Mouse (Mus musculus): Measurements from ENCODE around the gene Trim80. TPM values are rescaled to one million over a fixed set of nuclear protein-coding genes. Genes with fewer than 3 reads are reported as not detected.

Gene Trim80
- polyA plus RNA-seq, 1 experiment from 2014 or later = 0.19 TPM

DNA sequence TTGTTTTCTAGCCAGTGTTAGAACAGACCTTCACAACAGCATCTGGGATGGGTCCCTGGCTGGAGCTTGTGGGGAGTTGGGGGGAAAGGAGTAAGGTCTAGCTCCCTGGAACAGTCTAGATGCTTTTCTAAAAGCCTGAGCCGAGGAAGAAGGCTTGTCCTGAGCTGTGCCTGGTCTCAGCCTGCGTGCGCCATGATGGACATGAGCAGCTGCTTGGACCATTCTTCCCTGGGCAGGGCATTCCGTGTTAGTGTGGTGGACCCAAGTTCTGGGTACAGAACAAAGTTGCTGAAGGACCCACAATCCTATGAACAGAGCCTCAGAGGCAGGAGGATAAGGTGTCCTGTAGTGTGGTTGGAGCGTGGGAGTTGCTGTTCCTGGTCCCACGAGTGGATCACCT, 9.8 kb upstream of the Trim80 start:
- Histone ChIP-seq H3K36me3 (peaks cover 64% of the 10 kb centered on the region), H3K4me2 (no peak overlapping the region), H3K27me3 (replicated peaks) (no peaks in the 10 kb centered on the region), H3K27ac (ENCODE audit: poor library complexity, severe bottlenecking) (no peak overlapping the region), H3K4me3 (no peak overlapping the region), H3K9ac (no peak overlapping the region), H3K9me3 (replicated peaks) (no peaks in the 10 kb centered on the region), H3K4me1 (replicated peaks) (peaks cover 19% of the 10 kb centered on the region)
- no peak for ATAC-seq (ENCODE audit: insufficient number of reproducible peaks, low FRiP score)
- 92% methylated on average over 6 of the region's 6 CpGs for WGBS

DNA sequence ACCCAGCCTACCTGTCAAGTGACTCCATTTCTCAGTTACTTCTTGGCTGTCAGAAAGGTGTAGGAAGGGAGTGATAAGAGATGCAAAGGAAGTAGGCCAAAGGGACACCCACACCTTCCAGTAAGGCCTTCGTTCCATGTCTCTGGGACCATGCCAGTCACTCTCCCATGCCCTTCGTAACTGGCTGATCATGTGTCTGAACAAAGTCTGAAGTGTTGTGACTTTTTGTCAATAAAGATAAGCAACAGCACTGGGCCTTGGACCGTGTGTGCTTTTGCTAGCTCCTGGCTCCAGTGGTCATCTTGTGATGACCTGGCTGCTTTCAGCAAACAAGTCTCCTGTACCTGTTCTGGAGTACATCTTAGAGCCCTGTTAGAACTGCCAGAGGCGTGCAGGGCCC, 7.5 kb upstream of the Trim80 start:
- 68% methylated on average over 4 of the region's 4 CpGs for WGBS
- H3K27me3 ChIP-seq (replicated peaks) = no peaks in the 10 kb centered on the region
- no peaks in the 10 kb centered on the region for H3K9me3 ChIP-seq (replicated peaks)
- H3K9ac ChIP-seq = no peak overlapping the region
- no peak overlapping the region for H3K4me3 ChIP-seq
- peaks cover 46% of the 10 kb centered on the region for H3K36me3 ChIP-seq
- ATAC-seq (ENCODE audit: insufficient number of reproducible peaks, low FRiP score) = no peak
- H3K4me2 ChIP-seq = no peak overlapping the region
- H3K27ac ChIP-seq (ENCODE audit: poor library complexity, severe bottlenecking) = no peak overlapping the region
- peaks cover 21% of the 10 kb centered on the region for H3K4me1 ChIP-seq (replicated peaks)

DNA sequence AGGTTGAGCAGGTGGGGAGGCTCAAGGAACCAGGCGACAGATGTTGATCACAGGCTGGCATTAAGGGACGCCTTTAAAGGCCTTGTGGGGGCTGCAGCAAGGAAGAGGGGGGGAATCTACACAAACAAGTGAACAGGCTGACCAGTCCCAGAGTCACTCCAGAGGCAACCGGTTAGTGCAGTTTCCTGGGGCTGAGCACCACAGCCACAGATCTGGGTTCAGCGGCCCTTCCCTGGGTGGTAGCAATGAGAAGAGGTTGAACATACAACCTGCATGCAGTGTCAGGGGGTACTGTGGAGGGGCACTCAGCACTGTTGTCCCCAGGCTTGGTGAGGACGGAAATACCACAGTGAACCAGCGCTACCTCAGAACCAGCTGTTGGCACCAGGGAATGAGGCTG, 7.0 kb upstream of the Trim80 start:
- no peak overlapping the region for H3K27ac ChIP-seq (ENCODE audit: poor library complexity, severe bottlenecking)
- H3K27me3 ChIP-seq (replicated peaks) = no peaks in the 10 kb centered on the region
- H3K4me2 ChIP-seq = no peak overlapping the region
- WGBS = 76% methylated on average over 6 of the region's 6 CpGs
- no peak for ATAC-seq (ENCODE audit: insufficient number of reproducible peaks, low FRiP score)
- peaks cover 45% of the 10 kb centered on the region for H3K36me3 ChIP-seq
- no peaks in the 10 kb centered on the region for H3K9me3 ChIP-seq (replicated peaks)
- no peak overlapping the region for H3K4me3 ChIP-seq
- peaks cover 18% of the 10 kb centered on the region for H3K4me1 ChIP-seq (replicated peaks)
- no peak overlapping the region for H3K9ac ChIP-seq

DNA sequence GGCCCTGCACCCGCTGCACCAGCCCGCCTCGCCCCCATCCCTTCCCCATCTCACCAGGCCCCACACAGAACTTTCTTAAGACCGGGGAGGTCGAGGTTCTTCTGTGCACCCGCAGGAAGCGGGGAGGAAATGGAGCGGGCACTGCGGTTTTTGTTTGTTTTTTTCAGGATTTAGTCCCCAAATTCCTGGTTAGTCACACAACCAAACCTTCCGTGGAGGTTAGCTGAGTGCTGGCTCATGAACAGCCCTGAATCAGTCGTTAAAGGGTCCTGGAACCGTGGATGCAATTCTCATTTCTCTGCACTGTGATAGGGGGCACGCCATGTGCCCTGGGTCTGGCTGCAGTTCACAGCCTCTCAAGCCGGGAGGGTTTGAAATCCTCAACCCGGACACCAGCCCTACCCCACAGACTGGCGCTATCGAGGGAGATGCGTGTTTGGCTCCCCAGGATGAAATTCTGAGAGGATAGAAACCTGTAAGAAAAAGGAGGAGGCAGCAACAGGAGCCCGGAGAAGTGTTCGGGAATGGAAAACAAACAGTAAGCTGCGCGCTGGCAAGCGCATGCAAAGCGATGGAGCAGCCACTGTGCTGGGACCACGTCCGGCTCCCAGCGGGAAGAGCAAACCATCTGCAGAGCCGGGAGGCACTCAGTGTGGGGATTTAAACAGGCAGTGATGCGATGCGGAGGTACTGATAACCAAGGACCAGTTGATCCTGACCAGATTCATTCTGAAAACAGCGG, 4.6 kb upstream of the Trim80 start:
- Histone ChIP-seq H3K27ac (ENCODE audit: poor library complexity, severe bottlenecking) (no peak overlapping the region), H3K36me3 (peaks cover 22% of the 10 kb centered on the region)
- WGBS = 5% methylated on average over 31 of the region's 31 CpGs

DNA sequence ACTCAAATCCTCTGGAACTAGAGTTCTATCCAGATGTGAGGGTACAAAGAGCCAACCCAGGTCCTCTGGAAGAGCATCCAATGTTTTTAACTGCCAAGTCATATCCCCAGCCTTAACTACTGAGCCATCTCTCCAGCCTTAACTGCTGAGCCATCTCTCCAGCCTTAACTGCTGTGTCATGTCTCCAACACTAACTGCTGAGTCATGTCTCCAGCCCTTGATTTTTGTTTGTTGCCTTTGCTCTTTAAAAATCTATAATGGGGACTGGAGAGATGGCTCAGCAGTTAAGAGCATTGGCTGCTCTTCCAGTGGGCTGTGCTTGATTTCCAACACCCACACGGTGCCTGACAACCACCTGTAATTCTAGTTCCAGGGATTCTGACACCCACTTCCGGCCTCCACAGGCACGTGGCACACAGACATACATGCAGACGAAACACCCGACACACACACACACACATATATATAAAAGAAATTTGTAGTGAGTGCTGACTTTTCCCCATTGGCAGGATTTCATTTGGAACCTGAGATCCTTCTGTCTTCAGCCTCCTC, 2.7 kb upstream of the Trim80 start:
- Histone ChIP-seq H3K36me3 (0 out of 2 replicates have a peak, but pooled peaks cover 4% of the 10 kb centered on the region), H3K4me2 (no peak overlapping the region), H3K27ac (ENCODE audit: poor library complexity, severe bottlenecking) (no peak overlapping the region), H3K4me1 (replicated peaks) (peaks cover 18% of the 10 kb centered on the region), H3K27me3 (replicated peaks) (0 out of 2 replicates have a peak, but pooled peaks cover 6% of the 10 kb centered on the region), H3K9me3 (replicated peaks) (peaks cover 9% of the 10 kb centered on the region), H3K9ac (no peak overlapping the region), H3K4me3 (no peak overlapping the region)
- 78% methylated on average over 5 of the region's 5 CpGs for WGBS
- ATAC-seq (ENCODE audit: insufficient number of reproducible peaks, low FRiP score) = no peak

More for the DNA sequence above, 4.6 kb upstream of the Trim80 start:
- Histone ChIP-seq H3K4me2 (peak overlapping the region; percentile 74), H3K4me3 (peak overlapping the region; percentile 43), H3K27me3 (replicated peaks) (no peaks in the 10 kb centered on the region), H3K9ac (peak overlapping the region; percentile 66), H3K9me3 (replicated peaks) (peaks cover 9% of the 10 kb centered on the region), H3K4me1 (replicated peaks) (peaks cover 18% of the 10 kb centered on the region)
- ATAC-seq (ENCODE audit: insufficient number of reproducible peaks, low FRiP score) = no peak

DNA sequence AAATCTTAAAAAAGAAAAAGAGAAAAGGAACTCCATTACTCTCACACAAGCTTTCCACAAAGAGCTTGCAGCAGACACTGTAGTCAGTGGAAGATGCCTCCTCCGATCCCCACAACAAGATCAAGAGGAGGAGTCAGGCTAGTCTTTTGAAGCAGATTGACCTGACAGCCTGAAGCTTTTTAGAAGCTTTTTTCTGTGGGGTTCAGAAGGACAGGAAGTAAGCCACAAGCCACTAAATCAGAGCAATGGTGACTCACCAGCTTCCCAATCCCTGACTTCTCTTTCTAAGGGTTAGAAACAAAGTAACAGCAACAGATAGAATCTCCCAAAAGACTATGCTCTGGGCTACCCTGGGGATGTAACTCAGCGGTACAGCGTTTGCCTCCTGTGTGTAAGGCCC, 1.0 kb upstream of the Trim80 start:
- H3K9me3 ChIP-seq (replicated peaks) = peaks cover 9% of the 10 kb centered on the region
- H3K4me2 ChIP-seq = no peak overlapping the region
- no peak overlapping the region for H3K4me3 ChIP-seq
- H3K9ac ChIP-seq = no peak overlapping the region
- H3K4me1 ChIP-seq (replicated peaks) = peaks cover 18% of the 10 kb centered on the region
- ATAC-seq (ENCODE audit: insufficient number of reproducible peaks, low FRiP score) = no peak
- H3K36me3 ChIP-seq = no peaks in the 10 kb centered on the region
- H3K27ac ChIP-seq (ENCODE audit: poor library complexity, severe bottlenecking) = no peak overlapping the region
- WGBS = 80% methylated on average over 3 of the region's 3 CpGs
- 0 out of 2 replicates have a peak, but pooled peaks cover 6% of the 10 kb centered on the region for H3K27me3 ChIP-seq (replicated peaks)

DNA sequence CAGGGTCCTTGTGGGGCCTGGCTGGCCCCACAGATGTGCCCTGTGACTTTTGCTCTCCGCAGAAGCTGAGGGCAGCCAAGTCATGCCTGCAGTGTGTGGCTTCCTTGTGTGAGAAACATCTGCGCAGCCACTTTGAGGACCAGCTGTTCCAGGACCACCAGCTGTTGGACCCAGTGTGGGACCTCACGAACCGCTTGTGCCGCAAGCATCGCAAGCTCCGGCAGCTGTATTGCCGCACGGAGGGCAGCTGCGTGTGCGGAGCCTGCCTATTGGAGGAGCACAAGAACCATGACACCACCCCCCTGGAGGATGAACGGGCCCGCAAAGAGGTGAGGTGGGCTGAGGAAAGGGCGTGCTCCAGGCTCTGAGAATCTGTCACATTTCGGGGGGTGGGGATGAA, 1.1 kb downstream of the Trim80 start:
- H3K36me3 ChIP-seq = no peaks in the 10 kb centered on the region
- peaks cover 9% of the 10 kb centered on the region for H3K9me3 ChIP-seq (replicated peaks)
- no peak overlapping the region for H3K9ac ChIP-seq
- no peak overlapping the region for H3K4me2 ChIP-seq
- no peak overlapping the region for H3K27ac ChIP-seq (ENCODE audit: poor library complexity, severe bottlenecking)
- H3K4me3 ChIP-seq = no peak overlapping the region
- ATAC-seq (ENCODE audit: insufficient number of reproducible peaks, low FRiP score) = no peak
- H3K4me1 ChIP-seq (replicated peaks) = peaks cover 5% of the 10 kb centered on the region
- 46% methylated on average over 15 of the region's 15 CpGs for WGBS
- 0 out of 2 replicates have a peak, but pooled peaks cover 6% of the 10 kb centered on the region for H3K27me3 ChIP-seq (replicated peaks)

DNA sequence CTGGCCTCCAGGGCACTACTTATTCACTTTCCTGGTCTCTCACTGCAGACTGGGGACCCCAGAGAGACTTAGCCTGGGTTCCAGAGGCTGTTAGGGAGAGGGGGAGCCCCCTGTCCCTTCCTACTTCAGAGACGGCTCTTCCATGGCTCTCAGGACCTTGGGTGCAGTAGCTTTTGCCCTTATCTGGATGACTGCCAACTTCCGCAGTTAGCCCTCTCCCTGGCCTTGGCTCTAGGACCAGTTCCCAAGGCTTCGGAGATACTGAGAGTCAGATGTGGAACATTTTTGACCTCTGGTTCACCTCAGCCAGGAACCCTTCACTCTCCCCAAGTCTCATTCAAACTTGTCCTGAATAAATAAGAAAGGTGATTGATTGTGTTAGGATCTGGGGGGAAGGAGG, 6.6 kb downstream of the Trim80 start:
- H3K9ac ChIP-seq = no peak overlapping the region
- H3K9me3 ChIP-seq (replicated peaks) = no peaks in the 10 kb centered on the region
- no peak overlapping the region for H3K4me3 ChIP-seq
- H3K36me3 ChIP-seq = no peaks in the 10 kb centered on the region
- ATAC-seq (ENCODE audit: insufficient number of reproducible peaks, low FRiP score) = peak; percentile 10; the same call in 1 of the 2 replicates
- WGBS = 13% methylated on average over 3 of the region's 3 CpGs
- peak overlapping the region; percentile 12; the same call in 1 of the 2 replicates for H3K4me2 ChIP-seq
- H3K27me3 ChIP-seq (replicated peaks) = no peaks in the 10 kb centered on the region
- peak overlapping the region; percentile 10; the same call in 1 of the 2 replicates for H3K27ac ChIP-seq (ENCODE audit: poor library complexity, severe bottlenecking)
- peaks cover 23% of the 10 kb centered on the region for H3K4me1 ChIP-seq (replicated peaks)

DNA sequence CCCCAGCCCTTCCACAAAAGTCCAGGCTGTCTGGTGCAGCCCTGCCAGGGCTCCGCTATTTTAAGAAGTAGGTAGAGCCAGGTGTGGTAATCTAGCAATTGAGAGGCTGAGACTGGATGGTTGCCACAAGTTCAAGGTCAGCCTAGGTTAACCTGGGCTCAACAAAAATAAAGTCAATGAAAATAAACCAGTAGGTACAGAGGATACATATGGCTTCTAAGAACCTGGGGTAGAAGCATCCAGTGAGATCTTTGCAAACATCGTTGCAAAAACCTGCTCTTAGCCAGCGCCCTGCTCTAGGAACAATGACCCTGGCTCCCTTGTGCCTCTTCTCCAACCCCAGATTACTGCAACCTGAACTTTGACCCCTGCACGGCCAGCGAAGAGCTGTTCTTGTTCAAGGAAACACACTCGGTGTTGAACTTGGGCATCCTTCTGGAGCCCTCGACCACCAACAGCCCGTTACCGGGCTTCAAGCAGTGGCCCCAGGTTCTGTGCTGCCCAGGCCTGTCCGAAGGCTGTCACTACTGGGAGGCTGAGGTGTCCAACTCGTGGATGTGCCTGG, 7.1 kb downstream of the Trim80 start:
- Histone ChIP-seq H3K36me3 (no peaks in the 10 kb centered on the region), H3K27me3 (replicated peaks) (no peaks in the 10 kb centered on the region), H3K4me3 (no peak overlapping the region), H3K9ac (no peak overlapping the region), H3K27ac (ENCODE audit: poor library complexity, severe bottlenecking) (peak overlapping the region; percentile 4; the same call in 1 of the 2 replicates), H3K9me3 (replicated peaks) (no peaks in the 10 kb centered on the region), H3K4me1 (replicated peaks) (peaks cover 23% of the 10 kb centered on the region), H3K4me2 (no peak overlapping the region)
- 78% methylated on average over 11 of the region's 11 CpGs for WGBS
- no peak for ATAC-seq (ENCODE audit: insufficient number of reproducible peaks, low FRiP score)

DNA sequence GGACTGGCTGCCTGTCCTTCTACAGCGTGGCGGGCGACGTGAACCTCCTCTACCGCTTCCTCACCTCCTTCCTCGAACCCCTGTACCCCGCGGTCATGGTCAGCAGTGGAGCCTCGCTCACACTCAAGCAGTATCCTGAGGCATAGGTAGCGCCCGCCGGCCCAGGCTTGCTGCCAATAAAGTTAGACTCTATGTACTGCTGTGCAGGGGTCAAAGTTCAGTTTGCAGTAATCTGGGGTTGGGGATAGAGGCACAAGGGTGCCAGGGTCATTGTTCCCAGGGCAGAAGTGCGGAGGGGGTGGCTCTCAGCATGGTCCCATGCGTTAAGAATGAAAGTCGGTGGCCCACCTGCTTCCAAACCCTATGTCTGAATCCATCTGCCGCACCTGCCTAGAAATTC, 7.7 kb downstream of the Trim80 start:
- H3K36me3 ChIP-seq = no peaks in the 10 kb centered on the region
- no peak for ATAC-seq (ENCODE audit: insufficient number of reproducible peaks, low FRiP score)
- H3K4me2 ChIP-seq = no peak overlapping the region
- WGBS = 86% methylated on average over 16 of the region's 16 CpGs
- no peak overlapping the region for H3K27ac ChIP-seq (ENCODE audit: poor library complexity, severe bottlenecking)
- no peak overlapping the region for H3K4me3 ChIP-seq
- H3K4me1 ChIP-seq (replicated peaks) = peaks cover 23% of the 10 kb centered on the region
- no peak overlapping the region for H3K9ac ChIP-seq
- H3K27me3 ChIP-seq (replicated peaks) = no peaks in the 10 kb centered on the region
- no peaks in the 10 kb centered on the region for H3K9me3 ChIP-seq (replicated peaks)

DNA sequence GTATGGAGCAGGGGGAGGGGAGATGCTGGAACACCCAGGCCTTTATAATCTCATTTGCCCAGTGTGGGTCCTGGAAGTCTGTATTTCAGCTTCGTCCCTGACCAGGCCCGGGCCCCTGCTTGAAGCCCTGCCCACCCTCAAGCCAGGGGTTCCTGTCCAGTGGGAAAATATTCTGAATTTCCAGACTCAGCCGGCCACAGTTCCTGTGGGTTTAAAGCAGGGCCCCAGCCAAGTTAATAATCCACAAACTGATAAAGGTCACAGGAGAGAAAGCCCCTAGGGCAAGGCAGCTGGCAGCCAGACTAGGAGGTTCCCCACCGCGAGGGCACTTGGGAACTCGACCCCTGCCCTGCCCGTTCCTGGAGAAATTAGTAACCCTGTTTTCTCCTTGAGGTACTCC, 8.7 kb downstream of the Trim80 start:
- Histone ChIP-seq H3K9ac (no peak overlapping the region), H3K9me3 (replicated peaks) (no peaks in the 10 kb centered on the region), H3K27ac (ENCODE audit: poor library complexity, severe bottlenecking) (no peak overlapping the region), H3K4me2 (no peak overlapping the region), H3K4me3 (no peak overlapping the region), H3K4me1 (replicated peaks) (peaks cover 30% of the 10 kb centered on the region), H3K36me3 (no peaks in the 10 kb centered on the region), H3K27me3 (replicated peaks) (no peaks in the 10 kb centered on the region)
- WGBS = 64% methylated on average over 7 of the region's 7 CpGs
- no peak for ATAC-seq (ENCODE audit: insufficient number of reproducible peaks, low FRiP score)

Data from heart, embryonic 12.5 days (tissue).